Mouse (Mus musculus): ENCODE data around the gene Crybg1. TPM values are rescaled to one million over a fixed set of nuclear protein-coding genes. Genes with fewer than 3 reads are reported as not detected.

The Crybg1 gene
- total and polyA plus RNA-seq, 3 experiments = 3.9 to 6.6 (median 5.2) TPM

GRCm38 (mm10) chr10:43997276-43997675, 151.4 kb downstream of the Crybg1 start:
- in situ Hi-C loops (cut with MboI; ENCODE audit: low pct_ligation_motif_present, low pct_unique_long_range_greater_than_20kb, low sequenced_read_pairs) (no loop called here), dilution Hi-C loops (cut with MboI; ENCODE audit: extremely low pct_ligation_motif_present, extremely low pct_unique_long_range_greater_than_20kb, low sequenced_read_pairs) (no loop called here)
- no peak for DNase-seq (ENCODE audit: extremely low read depth)
- peaks cover 17 to 46% of the 10 kb centered on the region in 2 experiments for H3K4me1 ChIP-seq (ENCODE audit: control insufficient read depth in 1 of 2, insufficient read depth in 2 of 2)
- H3K36me3 ChIP-seq (replicated peaks in 1 of 2; ENCODE audit: control insufficient read depth in 1 of 2, insufficient read depth in 1 of 2, low read length in 1 of 2) = peaks cover 6 to 20% of the 10 kb centered on the region in 2 experiments
- H3K4me3 ChIP-seq (replicated peaks in 1 of 3; ENCODE audit: low read depth in 2 of 3, low read length in 2 of 3, poor library complexity in 1 of 3) = no peak overlapping the region
- no peak overlapping the region for H3K27ac ChIP-seq (ENCODE audit: insufficient read depth, low read depth)
- no peaks in the 10 kb centered on the region for H3K79me2 ChIP-seq (replicated peaks; ENCODE audit: control insufficient read depth, extremely low read depth, insufficient read depth, poor library complexity, severe bottlenecking)
- H3K27me3 ChIP-seq (replicated peaks) = no peaks in the 10 kb centered on the region
- TF ChIP-seq JUND (conservative IDR thresholded peaks at IDR 0.05; ENCODE audit: low read depth, low read length) (no peak), ZMIZ1 (IDR thresholded peaks at IDR 0.05; ENCODE audit: low read depth, low read length) (no peak), MAZ (IDR thresholded peaks at IDR 0.05; ENCODE audit: low read depth, low read length) (no peak)
- H3K9me3 ChIP-seq (replicated peaks; ENCODE audit: low read length) = no peaks in the 10 kb centered on the region
- H3K4me2 ChIP-seq (ENCODE audit: insufficient read depth, low read depth, poor library complexity, severe bottlenecking) = no peak overlapping the region
- H3K9ac ChIP-seq (ENCODE audit: insufficient read depth, low read depth) = no peak overlapping the region

GRCm38 (mm10) chr10:43995858-43996650, 152.6 kb downstream of the Crybg1 start:
- no peaks in the 10 kb centered on the region for H3K27me3 ChIP-seq (replicated peaks)

More at GRCm38 (mm10) chr10:43995858-43996650, 152.6 kb downstream of the Crybg1 start:
- dilution Hi-C loops (cut with MboI; ENCODE audit: extremely low pct_ligation_motif_present, extremely low pct_unique_long_range_greater_than_20kb, low sequenced_read_pairs) (no loop called here), in situ Hi-C loops (cut with MboI; ENCODE audit: low pct_ligation_motif_present, low pct_unique_long_range_greater_than_20kb, low sequenced_read_pairs) (no loop called here)
- Histone ChIP-seq H3K9ac (ENCODE audit: insufficient read depth, low read depth) (no peak overlapping the region), H3K4me2 (ENCODE audit: insufficient read depth, low read depth, poor library complexity, severe bottlenecking) (peak overlapping the region; percentile 43), H3K36me3 (replicated peaks in 1 of 2; ENCODE audit: control insufficient read depth in 1 of 2, insufficient read depth in 1 of 2, low read length in 1 of 2) (peaks cover 17 to 31% of the 10 kb centered on the region in 2 experiments), H3K9me3 (replicated peaks; ENCODE audit: low read length) (peaks cover 4% of the 10 kb centered on the region), H3K4me3 (replicated peaks in 1 of 3; ENCODE audit: low read depth in 2 of 3, low read length in 2 of 3, poor library complexity in 1 of 3) (peak overlapping the region in 1 of 3 experiments; percentile 14), H3K79me2 (replicated peaks; ENCODE audit: control insufficient read depth, extremely low read depth, insufficient read depth, poor library complexity, severe bottlenecking) (no peaks in the 10 kb centered on the region), H3K27ac (ENCODE audit: insufficient read depth, low read depth) (peak overlapping the region; percentile 62), H3K4me1 (ENCODE audit: control insufficient read depth in 1 of 2, insufficient read depth in 2 of 2) (peaks cover 17 to 41% of the 10 kb centered on the region in 2 experiments)
- TF ChIP-seq USF2 (conservative IDR thresholded peaks at IDR 0.05; ENCODE audit: low read depth, low read length) (no peak), PAX5 (IDR thresholded peaks at IDR 0.05; ENCODE audit: low read length) (no peak), MEF2A (IDR thresholded peaks at IDR 0.05; ENCODE audit: borderline replicate concordance, low read depth, low read length) (peak; percentile 93), SMC3 (IDR thresholded peaks at IDR 0.05; ENCODE audit: low read depth, low read length) (no peak), MYC (IDR thresholded peaks at IDR 0.05; ENCODE audit: low read depth, low read length) (no peak), EP300 (IDR thresholded peaks at IDR 0.05; ENCODE audit: low read length) (peak; percentile 68), CHD1 (IDR thresholded peaks at IDR 0.05; ENCODE audit: low read depth, low read length) (peak; percentile 92), IRF4 (IDR thresholded peaks at IDR 0.05; ENCODE audit: low read depth, low read length) (peak; percentile 89), TCF12 (IDR thresholded peaks at IDR 0.05; ENCODE audit: low read depth, low read length) (peak; percentile 35; the same call in 1 of the 2 replicates), JUND (conservative IDR thresholded peaks at IDR 0.05; ENCODE audit: low read depth, low read length) (peak; percentile 45; the same call in 1 of the 2 replicates), SIN3A (IDR thresholded peaks at IDR 0.05; ENCODE audit: low read length) (peak; percentile 25; the same call in 1 of the 2 replicates), ELF1 (IDR thresholded peaks at IDR 0.05; ENCODE audit: low read depth, low read length) (peak; percentile 48), MXI1 (IDR thresholded peaks at IDR 0.05; ENCODE audit: low read depth, low read length) (0 out of 2 replicates have a peak, but pooled peaks have one; percentile 31), HCFC1 (IDR thresholded peaks at IDR 0.05; ENCODE audit: low read depth, low read length) (no peak), MAX (IDR thresholded peaks at IDR 0.05; ENCODE audit: low read length) (0 out of 2 replicates have a peak, but pooled peaks have one; percentile 12), BHLHE40 (IDR thresholded peaks at IDR 0.05; ENCODE audit: low read depth, low read length) (peak; percentile 61), MAFK (IDR thresholded peaks at IDR 0.05; ENCODE audit: insufficient replicate concordance, low read length) (peak; percentile 35; the same call in 1 of the 2 replicates), TBP (conservative IDR thresholded peaks at IDR 0.05; ENCODE audit: low read depth, low read length) (0 out of 2 replicates have a peak, but pooled peaks have one; percentile 9), MAZ (IDR thresholded peaks at IDR 0.05; ENCODE audit: low read depth, low read length) (0 out of 2 replicates have a peak, but pooled peaks have one; percentile 32), NRF1 (IDR thresholded peaks at IDR 0.05; ENCODE audit: low read depth, low read length) (no peak), RCOR1 (conservative IDR thresholded peaks at IDR 0.05; ENCODE audit: low read depth, low read length) (no peak), JUN (IDR thresholded peaks at IDR 0.05; ENCODE audit: insufficient read depth, low read depth, low read length) (peak; percentile 45), ZC3H11A (IDR thresholded peaks at IDR 0.05; ENCODE audit: low read depth, low read length) (no peak), UBTF (IDR thresholded peaks at IDR 0.05; ENCODE audit: low read depth, low read length) (no peak), POLR2A (IDR thresholded peaks at IDR 0.05; ENCODE audit: low read depth, low read length) (peak; percentile 39; the same call in 1 of the 2 replicates), ZNF384 (IDR thresholded peaks at IDR 0.05; ENCODE audit: low read depth, low read length) (no peak; the same call in 1 of the 2 replicates)
- peak; percentile 80 for DNase-seq (ENCODE audit: extremely low read depth)
